Mouse (Mus musculus) thymus, adult 2 months (tissue): ENCODE measurements around the gene Pigv.

Experiments used
- CTCF ChIP-seq: fragments of 200-500 bp; IDR thresholded peaks from 2 replicates; pipeline ENCODE4 v1.5.1; 2012; ENCODE audit warnings: mild to moderate bottlenecking, control low read depth, low read length, moderate library complexity, borderline replicate concordance; ENCODE audit not compliant: control insufficient read depth, poor library complexity, insufficient read depth; ENCODE audit errors: extremely low read depth
- POLR2A ChIP-seq: fragments of 200-500 bp; IDR thresholded peaks from 2 replicates; pipeline ENCODE4 v1.6.1; 2012; ENCODE audit warnings: mild to moderate bottlenecking, low read length, control low read depth, moderate library complexity; ENCODE audit not compliant: control insufficient read depth, poor library complexity, insufficient read depth; ENCODE audit errors: extremely low read depth

DNA sequence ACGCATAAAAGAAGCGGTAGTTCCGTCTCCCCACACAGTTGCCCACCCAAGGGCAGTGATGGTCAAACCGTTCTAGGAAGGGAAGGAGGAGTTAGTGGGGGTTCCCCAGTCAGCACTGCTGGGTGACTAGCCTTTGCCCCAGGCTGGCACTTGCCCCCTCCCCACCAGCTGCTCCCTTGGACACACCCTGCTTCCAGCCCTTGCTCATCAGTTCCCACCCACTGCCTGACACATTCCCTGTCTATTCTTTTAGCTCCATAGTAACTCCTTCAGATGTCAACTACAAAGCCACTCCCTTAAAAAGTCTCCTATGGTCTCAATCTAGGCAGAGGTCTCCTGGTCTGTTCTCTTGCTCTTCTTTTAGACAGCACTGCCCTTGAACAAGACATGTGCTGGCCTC, 58.6 kb downstream of the Pigv start:
- no peak for TF ChIP-seq CTCF
- no peak for TF ChIP-seq POLR2A
